Mouse (Mus musculus): ENCODE data around the gene Zbtb17.

GRCm38 (mm10) chr4:141464722-141465121 is 20.3 kb downstream of the Zbtb17 start:
- TF ChIP-seq CTCF (IDR thresholded peaks at IDR 0.05; ENCODE audit: low read depth, low read length) (no peak), POLR2A (IDR thresholded peaks at IDR 0.05; ENCODE audit: borderline replicate concordance, low read depth, low read length) (no peak)
